Mouse (Mus musculus) mouse trophoblast stem cell (cell line): ENCODE measurements around the gene Hadh.

ENCODE experiments used
- in situ Hi-C, 2 experiments: fragments of 300-500 bp; cut with MseI, MboI; formaldehyde crosslinking; loops; 2 replicates in 1 of 2; 3 replicates in 1 of 2; pipeline ENCODE4 v1.15.1; 2025

The Hadh gene

GRCm38 (mm10) chr3:131271157-131271556 lies 744 bp downstream of the Hadh start:
- in situ Hi-C loops = no loop called here

GRCm38 (mm10) chr3:131270381-131270780 lies 1.5 kb downstream of the Hadh start:
- in situ Hi-C loops = no loop called here

- in situ Hi-C loops = no loop called here
These were observed 5.4 kb downstream of the Hadh start for GRCm38 (mm10) chr3:131266366-131267050.

- in situ Hi-C loops = no loop called here
These were observed 6.4 kb downstream of the Hadh start for GRCm38 (mm10) chr3:131265516-131265915.

- in situ Hi-C loops = no loop called here
These were observed 8.0 kb downstream of the Hadh start for GRCm38 (mm10) chr3:131263766-131264486.

- in situ Hi-C loops = no loop called here
These were observed 11.5 kb downstream of the Hadh start for GRCm38 (mm10) chr3:131260418-131260817.

GRCm38 (mm10) chr3:131259392-131259965 lies 12.4 kb downstream of the Hadh start:
- in situ Hi-C loops = no loop called here

GRCm38 (mm10) chr3:131258921-131259320 lies 13.0 kb downstream of the Hadh start:
- in situ Hi-C loops = no loop called here

GRCm38 (mm10) chr3:131255399-131255981 lies 16.4 kb downstream of the Hadh start:
- in situ Hi-C loops = no loop called here

- in situ Hi-C loops = no loop called here
These were observed 16.9 kb downstream of the Hadh start for GRCm38 (mm10) chr3:131254991-131255390.

GRCm38 (mm10) chr3:131251601-131252000 lies 20.3 kb downstream of the Hadh start:
- in situ Hi-C loops = no loop called here

GRCm38 (mm10) chr3:131250978-131251377 lies 20.9 kb downstream of the Hadh start:
- in situ Hi-C loops = no loop called here

GRCm38 (mm10) chr3:131250283-131250682 lies 21.6 kb downstream of the Hadh start:
- in situ Hi-C loops = no loop called here

GRCm38 (mm10) chr3:131248444-131248843 lies 23.5 kb downstream of the Hadh start:
- in situ Hi-C loops = loop anchor here in 1 of 2 experiments (25.0 kb wide), 1 partner anchor 436 kb away; no protein-coding TSS in a partner anchor

GRCm38 (mm10) chr3:131247851-131248250 lies 24.1 kb downstream of the Hadh start:
- in situ Hi-C loops = loop anchor here in 1 of 2 experiments (25.0 kb wide), 1 partner anchor 436 kb away; no protein-coding TSS in a partner anchor

- in situ Hi-C loops = loop anchor here in 1 of 2 experiments (25.0 kb wide), 1 partner anchor 435 kb away; no protein-coding TSS in a partner anchor
These were observed 24.5 kb downstream of the Hadh start for GRCm38 (mm10) chr3:131247447-131247846.

GRCm38 (mm10) chr3:131246579-131247046 lies 25.3 kb downstream of the Hadh start:
- in situ Hi-C loops = loop anchor here in 1 of 2 experiments (25.0 kb wide), 1 partner anchor 434 kb away; no protein-coding TSS in a partner anchor

GRCm38 (mm10) chr3:131245766-131246578 lies 25.9 kb downstream of the Hadh start:
- in situ Hi-C loops = loop anchor here in 1 of 2 experiments (25.0 kb wide), 1 partner anchor 434 kb away; no protein-coding TSS in a partner anchor

GRCm38 (mm10) chr3:131237785-131238633 lies 33.9 kb downstream of the Hadh start:
- in situ Hi-C loops = loop anchor here in 1 of 2 experiments (5.0 to 25.0 kb wide), 3 partner anchors 346 to 523 kb away; no protein-coding TSS in a partner anchor

GRCm38 (mm10) chr3:131237061-131237460 lies 34.8 kb downstream of the Hadh start:
- in situ Hi-C loops = loop anchor here in 1 of 2 experiments (5.0 to 25.0 kb wide), 3 partner anchors 345 to 522 kb away; no protein-coding TSS in a partner anchor
